Mouse (Mus musculus): ENCODE data around the gene Brinp1.

DNA sequence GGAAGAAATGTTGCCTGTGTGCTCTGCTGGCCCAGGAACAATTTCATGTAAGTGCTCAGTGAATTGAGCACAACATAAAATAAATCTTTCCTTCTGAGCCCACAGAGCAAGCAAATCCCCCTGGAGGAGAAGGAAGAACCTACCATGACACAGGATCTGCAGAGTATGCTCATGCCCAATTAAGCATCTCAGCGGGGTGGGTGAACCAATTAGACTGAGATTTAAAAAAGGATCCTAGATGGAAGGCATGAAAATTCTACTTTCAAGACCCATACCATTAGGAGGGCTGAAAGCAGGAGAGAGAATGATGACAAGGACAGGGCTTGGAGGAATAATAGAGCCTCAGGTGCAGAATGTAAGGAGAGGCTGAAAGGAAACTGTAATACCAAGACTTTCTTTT, 107.2 kb downstream of the Brinp1 start:
- no peak for TF ChIP-seq POLR2A (IDR thresholded peaks at IDR 0.05; ENCODE audit: insufficient read depth, low read depth, low read length)
- no peak for TF ChIP-seq CTCF (IDR thresholded peaks at IDR 0.05)
- TF ChIP-seq EP300 (IDR thresholded peaks at IDR 0.05; ENCODE audit: insufficient read depth, low read depth, low read length) = no peak

All from heart, adult 2 months (tissue).